Mouse (Mus musculus): Measurements from ENCODE around the gene Lce3e. TPM values are rescaled to one million over a fixed set of nuclear protein-coding genes. Genes with fewer than 3 reads are reported as not detected.

Gene Lce3e
- not detected in 2 replicates for polyA plus RNA-seq (2012; rRNA removed)

DNA sequence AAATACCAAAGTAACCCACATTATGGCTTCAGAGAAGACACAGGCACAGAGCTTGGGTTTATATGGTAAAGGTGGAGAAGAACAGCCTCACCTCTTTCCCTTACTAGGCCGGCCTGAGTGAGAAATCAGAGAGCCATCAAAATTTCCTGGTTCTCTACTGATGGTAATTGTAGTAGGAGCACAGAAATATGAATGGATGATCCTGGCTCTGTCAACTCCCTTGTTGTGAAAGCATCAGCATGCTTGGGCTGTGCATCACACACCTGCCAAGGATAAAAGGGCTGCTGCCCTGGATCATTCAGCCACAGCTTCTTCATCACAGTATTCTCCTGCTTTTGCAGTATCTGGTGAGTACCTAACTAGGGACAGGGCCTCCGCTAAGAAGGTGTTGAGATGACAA, at the start of gene Lce3e:
Lce3e (plus strand) TSS at position 301 of the 400 bp plus-strand sequence.
- TF ChIP-seq POLR2A (IDR thresholded peaks at IDR 0.05; ENCODE audit: low read depth, low read length), result no peak
- no peak for TF ChIP-seq CTCF (IDR thresholded peaks at IDR 0.05; ENCODE audit: extremely low read depth, insufficient read depth, insufficient read length, insufficient replicate concordance)
- Histone ChIP-seq H3K27ac (ENCODE audit: insufficient read depth, low read length) (no peak within 1 kb of the TSS), H3K4me3 (ENCODE audit: extremely low read depth, insufficient read depth, insufficient read length) (no peak within 1 kb of the TSS), H3K4me1 (ENCODE audit: control insufficient read depth, insufficient read depth, insufficient read length) (no peaks in the 10 kb centered on the region), H3K27me3 (ENCODE audit: control insufficient read depth, insufficient read depth, low read length) (no peaks in the 10 kb centered on the region), H3K36me3 (ENCODE audit: control insufficient read depth, insufficient read depth, low read length) (no peaks in the 10 kb centered on the region)
- 91% methylated on average over 2 of the region's 2 CpGs for WGBS
- no peak for DNase-seq (ENCODE audit: low read depth in 1 of 2, low spot score in 2 of 2)

DNA sequence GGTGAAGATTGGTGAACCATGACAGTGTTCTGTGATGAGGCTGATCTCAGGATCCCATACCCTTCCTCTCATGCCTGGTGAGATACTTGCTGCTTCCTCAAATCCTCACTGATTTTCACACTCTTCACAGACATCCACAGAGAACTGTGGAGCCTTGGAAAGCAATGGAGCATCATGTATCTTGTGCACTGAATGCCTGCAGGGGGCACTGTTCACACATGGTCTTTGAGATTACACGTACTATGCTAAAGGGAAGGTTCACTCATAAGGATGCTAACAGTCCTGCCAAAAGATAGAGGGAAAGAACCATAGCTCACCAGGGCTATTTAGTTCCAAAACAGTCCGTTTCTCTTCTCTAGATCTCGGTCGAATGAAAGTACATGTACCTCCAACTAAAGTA, 46.5 kb upstream of the Lce3e start:
- Histone ChIP-seq H3K4me1 (ENCODE audit: control insufficient read depth, insufficient read depth, insufficient read length) (no peaks in the 10 kb centered on the region), H3K27ac (ENCODE audit: insufficient read depth, low read length) (no peak overlapping the region), H3K27me3 (ENCODE audit: control insufficient read depth, insufficient read depth, low read length) (no peaks in the 10 kb centered on the region), H3K4me3 (ENCODE audit: extremely low read depth, insufficient read depth, insufficient read length) (no peak overlapping the region), H3K36me3 (ENCODE audit: control insufficient read depth, insufficient read depth, low read length) (no peaks in the 10 kb centered on the region)
- TF ChIP-seq POLR2A (IDR thresholded peaks at IDR 0.05; ENCODE audit: low read depth, low read length), result no peak
- DNase-seq (ENCODE audit: low read depth in 1 of 2, low spot score in 2 of 2), result no peak
- WGBS, result 61% methylated on average over 4 of the region's 4 CpGs

DNA sequence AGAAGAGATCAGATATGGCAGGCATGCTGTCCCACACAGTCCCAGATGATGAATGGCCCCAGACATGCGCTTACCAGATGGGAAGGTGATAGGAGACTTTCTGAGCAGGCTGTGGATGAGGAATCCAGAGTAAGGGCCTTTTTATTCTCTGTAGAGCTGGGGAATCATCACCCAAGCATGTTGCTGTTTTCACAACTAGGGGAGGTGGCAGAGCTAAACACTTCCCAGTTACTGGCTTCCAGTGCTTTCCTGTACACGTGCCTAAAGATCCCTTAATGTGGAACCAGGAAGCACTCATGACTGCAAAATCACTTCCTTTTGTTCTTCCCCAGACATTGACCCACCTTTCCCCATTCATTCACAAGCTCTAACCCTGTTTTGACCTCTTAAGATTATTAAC, 40.7 kb upstream of the Lce3e start, which contains the start of gene Lce3a:
Lce3a (minus strand) TSS at position 101 of the 400 bp plus-strand sequence.
- DNase-seq (ENCODE audit: low read depth in 1 of 2, low spot score in 2 of 2), result no peak
- Histone ChIP-seq H3K4me1 (ENCODE audit: control insufficient read depth, insufficient read depth, insufficient read length) (no peaks in the 10 kb centered on the region), H3K27ac (ENCODE audit: insufficient read depth, low read length) (no peak within 1 kb of the TSS), H3K36me3 (ENCODE audit: control insufficient read depth, insufficient read depth, low read length) (no peaks in the 10 kb centered on the region), H3K27me3 (ENCODE audit: control insufficient read depth, insufficient read depth, low read length) (no peaks in the 10 kb centered on the region), H3K4me3 (ENCODE audit: extremely low read depth, insufficient read depth, insufficient read length) (no peak within 1 kb of the TSS)
- 39% methylated on average over 2 of the region's 2 CpGs for WGBS
- TF ChIP-seq CTCF (IDR thresholded peaks at IDR 0.05; ENCODE audit: extremely low read depth, insufficient read depth, insufficient read length, insufficient replicate concordance) (no peak), POLR2A (IDR thresholded peaks at IDR 0.05; ENCODE audit: low read depth, low read length) (no peak)

DNA sequence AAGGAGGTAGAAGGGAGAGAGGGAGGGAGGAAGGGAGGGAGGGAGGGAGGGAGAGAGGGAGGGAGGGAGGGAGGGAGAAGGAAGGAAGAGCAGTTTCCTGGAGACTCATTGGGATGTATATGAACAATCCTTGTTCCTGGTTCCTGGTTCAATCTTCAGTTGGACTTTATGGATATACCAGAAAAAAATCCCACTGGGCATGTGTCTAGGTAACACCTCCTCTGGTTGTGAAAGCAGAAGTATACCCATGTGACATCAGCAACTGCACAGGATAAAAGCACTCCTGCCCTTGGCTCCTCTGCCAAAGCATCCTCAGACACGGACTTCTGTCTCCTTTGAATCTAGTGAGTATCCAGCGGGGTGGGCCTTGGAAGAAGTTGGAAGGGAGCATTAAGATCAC, 34.2 kb upstream of the Lce3e start, which contains the start of gene Lce3b:
Lce3b (plus strand) TSS at position 301 of the 400 bp plus-strand sequence.
- WGBS, result 51% methylated on average over 2 of the region's 2 CpGs
- Histone ChIP-seq H3K27ac (ENCODE audit: insufficient read depth, low read length) (no peak within 1 kb of the TSS), H3K36me3 (ENCODE audit: control insufficient read depth, insufficient read depth, low read length) (no peaks in the 10 kb centered on the region), H3K27me3 (ENCODE audit: control insufficient read depth, insufficient read depth, low read length) (no peaks in the 10 kb centered on the region), H3K4me3 (ENCODE audit: extremely low read depth, insufficient read depth, insufficient read length) (no peak within 1 kb of the TSS), H3K4me1 (ENCODE audit: control insufficient read depth, insufficient read depth, insufficient read length) (no peaks in the 10 kb centered on the region)
- no peak for TF ChIP-seq CTCF (IDR thresholded peaks at IDR 0.05; ENCODE audit: extremely low read depth, insufficient read depth, insufficient read length, insufficient replicate concordance)
- TF ChIP-seq POLR2A (IDR thresholded peaks at IDR 0.05; ENCODE audit: low read depth, low read length), result no peak
- no peak for DNase-seq (ENCODE audit: low read depth in 1 of 2, low spot score in 2 of 2)

DNA sequence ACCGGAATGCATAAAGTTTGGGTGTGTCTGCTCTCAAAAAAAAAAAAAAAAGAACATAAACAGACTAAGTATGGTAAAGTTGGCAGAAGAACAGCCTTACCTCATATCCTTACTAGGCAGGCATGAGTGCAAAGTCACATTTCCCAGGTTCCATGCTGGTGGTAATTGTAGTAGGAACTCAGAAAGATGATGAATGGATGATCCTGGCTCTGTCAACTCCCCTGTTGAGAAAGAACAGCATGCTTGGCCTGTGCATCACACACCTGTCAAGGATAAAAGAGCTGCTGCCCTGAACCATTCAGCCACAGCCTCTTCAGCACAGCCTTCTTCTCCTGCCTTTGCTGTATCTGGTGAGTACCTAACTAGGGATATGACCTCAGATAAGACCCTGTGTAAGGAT, 22.7 kb upstream of the Lce3e start, which contains the start of gene Lce3c:
Lce3c (plus strand) TSS at position 301 of the 400 bp plus-strand sequence.
- Histone ChIP-seq H3K4me1 (ENCODE audit: control insufficient read depth, insufficient read depth, insufficient read length) (no peaks in the 10 kb centered on the region), H3K27ac (ENCODE audit: insufficient read depth, low read length) (no peak within 1 kb of the TSS), H3K4me3 (ENCODE audit: extremely low read depth, insufficient read depth, insufficient read length) (no peak within 1 kb of the TSS), H3K36me3 (ENCODE audit: control insufficient read depth, insufficient read depth, low read length) (no peaks in the 10 kb centered on the region), H3K27me3 (ENCODE audit: control insufficient read depth, insufficient read depth, low read length) (no peaks in the 10 kb centered on the region)
- 79% methylated on average over 1 of the region's 1 CpGs for WGBS
- TF ChIP-seq POLR2A (IDR thresholded peaks at IDR 0.05; ENCODE audit: low read depth, low read length) (no peak), CTCF (IDR thresholded peaks at IDR 0.05; ENCODE audit: extremely low read depth, insufficient read depth, insufficient read length, insufficient replicate concordance) (no peak)
- no peak for DNase-seq (ENCODE audit: low read depth in 1 of 2, low spot score in 2 of 2)

DNA sequence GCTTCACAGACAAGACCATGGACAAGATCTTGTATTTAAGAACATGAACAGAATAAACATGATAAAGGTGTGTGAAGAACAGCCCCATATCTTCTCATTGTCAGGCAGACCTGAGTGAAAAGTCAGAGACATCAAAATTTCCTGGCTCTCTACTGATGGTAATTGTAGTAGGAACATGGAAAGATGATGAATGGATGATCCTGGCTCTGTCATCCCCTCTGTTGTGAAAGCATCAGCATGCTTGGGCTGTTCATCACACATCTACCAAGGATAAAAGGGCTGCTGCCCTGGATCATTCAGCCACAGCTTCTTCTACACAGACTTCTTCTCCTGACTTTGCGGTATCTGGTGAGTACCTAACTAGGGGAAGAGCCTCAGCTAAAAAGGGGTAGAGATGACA, 9.8 kb upstream of the Lce3e start, which contains the start of gene Lce3d:
Lce3d (plus strand) TSS at position 301 of the 400 bp plus-strand sequence.
- no peaks in the 10 kb centered on the region for H3K36me3 ChIP-seq (ENCODE audit: control insufficient read depth, insufficient read depth, low read length)
- no peaks in the 10 kb centered on the region for H3K4me1 ChIP-seq (ENCODE audit: control insufficient read depth, insufficient read depth, insufficient read length)
- no peaks in the 10 kb centered on the region for H3K27me3 ChIP-seq (ENCODE audit: control insufficient read depth, insufficient read depth, low read length)
- no peak within 1 kb of the TSS for H3K27ac ChIP-seq (ENCODE audit: insufficient read depth, low read length)
- TF ChIP-seq CTCF (IDR thresholded peaks at IDR 0.05; ENCODE audit: extremely low read depth, insufficient read depth, insufficient read length, insufficient replicate concordance), result no peak
- no peak for TF ChIP-seq POLR2A (IDR thresholded peaks at IDR 0.05; ENCODE audit: low read depth, low read length)
- DNase-seq (ENCODE audit: low read depth in 1 of 2, low spot score in 2 of 2), result no peak
- no peak within 1 kb of the TSS for H3K4me3 ChIP-seq (ENCODE audit: extremely low read depth, insufficient read depth, insufficient read length)
- WGBS, result 93% methylated on average over 1 of the region's 1 CpGs

DNA sequence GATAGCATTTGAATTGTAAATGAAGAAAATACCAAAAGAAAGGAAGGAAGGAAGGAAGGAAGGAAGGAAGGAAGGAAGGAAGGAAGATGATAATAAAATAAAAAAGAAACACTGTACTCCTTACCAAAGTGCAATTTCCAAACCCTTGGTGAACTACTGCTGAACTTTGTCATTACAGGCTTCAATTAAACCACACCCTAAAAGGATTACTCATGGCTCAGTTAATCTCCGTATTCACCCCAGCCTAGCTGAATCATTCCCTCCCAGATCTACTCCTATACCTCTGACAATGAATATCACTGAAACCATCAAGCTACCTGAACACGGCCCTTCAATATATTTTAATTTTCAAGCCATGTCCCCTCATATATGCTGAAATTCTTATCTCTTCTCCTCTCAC, 11.6 kb downstream of the Lce3e start:
- H3K4me1 ChIP-seq (ENCODE audit: control insufficient read depth, insufficient read depth, insufficient read length), result no peaks in the 10 kb centered on the region
- DNase-seq (ENCODE audit: low read depth in 1 of 2, low spot score in 2 of 2), result no peak
- H3K36me3 ChIP-seq (ENCODE audit: control insufficient read depth, insufficient read depth, low read length), result no peaks in the 10 kb centered on the region
- no peak overlapping the region for H3K4me3 ChIP-seq (ENCODE audit: extremely low read depth, insufficient read depth, insufficient read length)
- H3K27me3 ChIP-seq (ENCODE audit: control insufficient read depth, insufficient read depth, low read length), result no peaks in the 10 kb centered on the region
- no peak for TF ChIP-seq CTCF (IDR thresholded peaks at IDR 0.05; ENCODE audit: extremely low read depth, insufficient read depth, insufficient read length, insufficient replicate concordance)
- no peak for TF ChIP-seq POLR2A (IDR thresholded peaks at IDR 0.05; ENCODE audit: low read depth, low read length)
- H3K27ac ChIP-seq (ENCODE audit: insufficient read depth, low read length), result no peak overlapping the region
- 80% methylated on average over 2 of the region's 2 CpGs for WGBS
